Mouse (Mus musculus) left cerebral cortex, adult 11 months (tissue): ENCODE measurements at regions not wholly inside any gene's neighbourhood (a gene's known extent, or its start where the extent isn't known, plus 50 kb on each side); places are given as distances from the start of the nearest gene placed in this dataset.

Source experiments
- DNase-seq: peaks from one replicate; pipeline ENCODE4 v3.0.0; 2022; ENCODE audit warnings: low spot score

DNA sequence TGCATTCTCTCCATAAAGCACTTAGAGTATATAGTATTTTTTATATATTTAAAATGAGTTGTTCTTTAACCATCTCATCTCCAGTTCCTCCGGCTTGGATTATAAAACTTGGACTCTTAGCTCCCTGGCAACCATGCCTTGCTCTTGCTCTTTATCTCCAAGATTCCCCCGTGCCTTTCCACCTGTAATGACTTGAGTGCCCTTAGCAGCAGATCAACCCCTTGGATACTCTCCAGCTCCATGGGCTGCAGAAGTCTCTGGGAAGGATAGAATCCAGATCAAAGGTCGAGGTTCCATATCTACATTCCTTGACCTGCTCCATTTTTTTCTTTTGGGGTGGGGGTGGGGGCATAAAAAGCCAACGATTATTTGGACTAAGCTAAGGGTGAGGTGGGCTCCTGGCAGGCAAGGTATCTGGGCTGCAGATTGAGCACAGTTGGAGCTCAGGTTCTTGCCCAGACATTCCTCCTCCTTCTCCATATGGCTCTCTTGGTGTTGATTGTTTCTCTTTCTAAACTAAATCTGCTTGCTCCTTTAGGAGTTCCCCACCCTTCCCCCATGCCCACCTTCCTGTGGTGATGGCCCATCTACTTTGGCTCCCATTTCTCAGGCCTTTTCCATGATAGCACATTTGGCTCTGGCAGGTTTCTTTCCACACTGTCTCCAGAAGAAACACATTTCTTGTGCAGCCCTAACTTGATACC, 460.9 kb downstream of the Epha4 start:
- DNase-seq = no peak

- no peak for DNase-seq
These were observed 452.4 kb downstream of the Epha4 start for GRCm38 (mm10) chr1:77062468-77062867.

- DNase-seq = no peak
These were observed 441.8 kb downstream of the Epha4 start for GRCm38 (mm10) chr1:77073071-77073470.

GRCm38 (mm10) chr1:77074926-77075885, 439.7 kb downstream of the Epha4 start:
- peak; percentile 17 for DNase-seq

DNA sequence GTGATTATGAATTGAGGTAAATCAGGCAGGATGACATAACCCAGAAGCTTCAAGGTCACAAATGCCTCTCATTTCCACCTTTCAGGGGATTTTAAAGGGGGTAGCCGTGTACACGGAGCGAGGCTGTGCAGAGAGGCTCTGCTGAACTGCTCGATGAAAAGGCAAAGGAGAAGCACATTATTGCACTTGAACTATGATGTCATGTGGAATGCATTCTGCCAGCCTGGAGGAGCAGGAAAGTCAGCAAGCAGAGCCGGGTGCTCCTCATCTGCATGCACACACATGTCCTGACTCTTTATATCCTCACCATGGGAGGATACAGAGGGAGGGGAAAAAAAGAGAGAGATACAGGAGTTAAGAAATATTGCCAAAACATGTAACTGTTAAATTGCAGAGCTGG, 434.1 kb downstream of the Epha4 start:
- DNase-seq = no peak

DNA sequence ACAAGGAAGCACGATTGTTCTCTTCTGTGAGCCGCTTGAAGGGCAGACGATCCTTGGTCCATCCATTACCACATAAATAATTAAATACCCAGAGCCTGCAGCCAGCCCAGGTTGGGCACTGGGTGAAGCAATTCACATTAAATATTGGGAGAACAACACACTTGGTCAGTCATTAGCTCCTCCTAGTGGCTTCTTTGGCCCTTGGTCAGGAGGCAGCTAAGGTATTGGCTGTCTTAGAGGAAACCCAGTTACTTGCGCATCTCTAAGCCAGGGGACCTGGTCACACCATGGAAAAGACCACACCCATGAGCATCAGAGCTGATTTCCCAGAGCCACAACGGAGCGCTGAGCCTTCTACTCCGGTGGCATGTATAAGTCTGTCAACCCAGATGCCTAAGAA, 433.2 kb downstream of the Epha4 start:
- no peak for DNase-seq

DNA sequence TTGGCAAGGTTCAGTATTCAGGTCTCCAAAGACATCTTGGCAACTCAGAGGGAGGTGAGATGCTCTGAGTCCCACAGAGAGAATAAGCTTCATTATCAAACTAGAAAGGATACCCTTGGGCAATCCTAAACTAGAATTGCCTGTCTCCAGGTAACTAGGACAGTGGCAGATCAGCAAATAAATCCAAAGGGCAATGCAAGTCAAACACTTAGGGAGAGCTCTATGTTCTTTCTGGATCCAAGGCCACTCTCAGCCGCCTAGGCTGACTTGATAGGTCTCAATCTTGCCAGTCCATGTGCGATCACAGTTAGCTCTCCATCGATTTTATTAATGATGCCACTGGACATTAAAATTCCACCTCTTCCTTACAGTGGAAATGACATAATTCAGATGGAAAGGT, 432.5 kb downstream of the Epha4 start:
- no peak for DNase-seq

- no peak for DNase-seq
These were observed 421.3 kb downstream of the Epha4 start for GRCm38 (mm10) chr1:77093551-77093950.

- no peak for DNase-seq
These were observed 413.1 kb downstream of the Epha4 start for GRCm38 (mm10) chr1:77101726-77102272.

DNA sequence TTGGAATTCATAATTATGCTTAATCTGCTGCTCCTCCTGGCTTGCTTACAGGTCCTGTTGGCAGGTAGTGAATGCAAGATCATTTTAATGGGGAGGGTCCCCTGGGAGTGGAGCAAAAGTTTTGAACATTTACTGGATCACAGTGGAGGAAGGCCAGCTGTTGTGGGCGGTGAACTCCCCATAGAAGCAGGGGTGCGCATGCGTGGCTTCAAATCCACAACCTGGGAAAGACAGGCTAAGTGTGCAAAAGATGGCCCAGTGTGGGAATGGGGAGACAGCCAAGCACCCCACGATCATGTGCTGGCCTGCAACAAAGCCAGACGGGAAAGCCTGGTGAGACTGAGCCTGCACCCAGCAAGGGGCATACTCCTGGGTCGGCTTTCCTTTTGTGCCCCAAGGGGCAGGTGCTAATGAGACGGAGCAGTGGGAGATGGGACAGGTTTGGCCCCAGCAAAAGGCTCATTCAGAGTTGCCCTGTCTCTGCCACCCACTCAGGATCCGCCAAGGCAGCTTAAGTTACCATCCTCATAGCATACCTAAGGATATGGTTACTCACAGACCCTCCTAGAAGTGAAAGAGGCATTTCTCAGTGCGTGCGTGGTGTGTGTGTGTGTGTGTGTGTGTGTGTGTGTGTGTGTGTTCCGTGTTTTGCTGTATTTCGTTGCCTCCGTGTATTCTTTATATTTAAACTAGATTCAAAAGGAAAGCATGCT, 412.3 kb downstream of the Epha4 start:
- no peak for DNase-seq

GRCm38 (mm10) chr1:77109861-77110785, 404.8 kb downstream of the Epha4 start:
- DNase-seq = peak; percentile 13

DNA sequence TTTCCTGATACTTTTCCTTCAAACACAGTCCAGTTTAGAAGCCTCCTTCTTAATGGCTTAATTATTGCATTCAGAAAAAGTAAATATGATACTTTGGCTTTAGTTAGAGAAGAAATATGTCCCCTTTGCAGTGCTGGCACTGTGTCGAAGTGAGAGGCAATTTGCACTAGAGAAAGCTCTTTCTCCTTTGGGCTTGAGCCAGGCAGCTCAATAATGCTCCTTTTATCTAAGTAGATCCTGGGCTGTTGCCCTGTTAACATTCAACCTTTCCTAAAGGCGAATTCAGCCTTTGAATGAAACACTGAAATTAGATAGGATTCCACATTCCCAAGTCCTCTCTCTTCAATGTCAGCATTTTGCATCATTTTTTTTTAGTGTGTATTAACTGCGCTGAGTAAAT, 386.5 kb downstream of the Epha4 start:
- DNase-seq = no peak

DNA sequence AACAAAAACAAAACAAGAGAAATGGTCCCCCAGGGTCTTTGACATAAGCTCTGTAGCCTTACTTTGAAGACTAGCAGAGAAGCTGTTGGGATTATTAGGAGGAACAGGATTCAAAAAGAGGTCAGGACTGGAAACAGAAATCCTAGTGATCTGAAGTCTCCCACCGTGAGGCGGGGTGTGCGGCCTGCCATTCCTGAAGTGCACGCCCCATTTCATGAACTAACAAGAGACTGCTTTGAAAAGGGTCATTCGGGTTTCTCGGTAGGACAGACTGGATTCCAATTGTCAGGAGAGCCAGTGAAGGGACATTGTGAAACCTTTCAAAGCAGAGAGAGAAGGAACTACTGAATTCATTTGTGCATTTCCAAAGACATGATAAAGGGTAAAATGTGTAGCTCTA, 377.2 kb downstream of the Epha4 start:
- no peak for DNase-seq

DNA sequence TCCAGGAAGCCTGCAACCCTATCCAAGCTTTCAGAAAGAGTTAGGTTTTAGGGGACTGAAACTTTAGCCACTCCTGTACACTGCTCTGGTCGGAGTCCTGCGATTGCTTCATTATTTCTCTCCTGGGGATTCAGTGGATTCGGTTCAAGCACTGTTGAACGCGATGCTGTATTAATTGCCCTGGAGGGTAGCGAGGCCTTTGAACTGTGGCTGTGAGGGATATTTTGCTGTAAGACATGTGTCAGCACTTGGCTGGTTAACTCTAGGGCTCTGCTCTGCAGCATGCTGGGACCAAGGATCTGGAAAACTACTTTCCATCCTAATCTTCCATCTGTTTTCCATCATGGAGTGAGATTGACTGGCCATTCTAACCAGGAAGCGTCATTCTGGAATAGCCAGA, 374.0 kb downstream of the Epha4 start:
- DNase-seq = no peak

DNA sequence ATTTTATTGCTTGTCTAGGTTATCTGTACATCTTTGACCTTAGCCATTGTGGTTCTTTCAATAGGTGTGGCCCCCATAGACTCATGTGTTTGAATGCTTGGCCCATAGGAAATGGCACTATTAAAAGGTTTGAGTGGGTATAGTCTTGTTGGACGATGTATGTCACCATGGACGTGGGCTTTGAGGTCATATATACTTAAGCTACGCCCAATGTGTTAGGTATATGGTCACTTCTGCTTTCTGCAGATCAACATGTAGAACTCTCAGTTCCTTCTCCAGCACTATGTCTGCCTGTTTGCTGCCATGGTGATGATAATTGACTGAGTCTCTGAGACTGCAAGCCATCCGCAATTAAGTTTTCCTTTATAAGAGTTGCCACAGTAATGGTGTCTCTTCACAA, 366.8 kb downstream of the Epha4 start:
- DNase-seq = no peak

DNA sequence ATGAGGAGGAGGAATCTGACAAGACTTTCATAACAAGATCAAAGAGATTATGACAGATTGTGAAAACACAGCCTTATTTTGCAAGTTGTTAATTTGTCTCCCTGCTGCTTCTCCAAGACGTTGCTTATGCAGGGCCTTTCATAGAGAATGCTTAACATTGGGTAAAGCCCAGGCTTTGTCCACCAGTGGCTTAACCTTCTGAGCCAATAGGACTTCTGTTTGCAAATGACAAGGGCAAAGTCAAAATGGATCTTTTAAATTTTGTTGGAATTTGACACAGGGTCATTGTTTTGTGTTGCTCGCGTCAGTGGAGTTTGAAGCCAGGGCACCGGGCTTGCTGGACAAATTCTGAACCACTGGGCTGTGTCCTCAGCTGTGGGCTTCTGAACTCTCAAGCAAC, 346.6 kb downstream of the Epha4 start:
- no peak for DNase-seq

GRCm38 (mm10) chr1:77172463-77172862, 342.4 kb downstream of the Epha4 start:
- DNase-seq = no peak

GRCm38 (mm10) chr1:77174801-77175200, 340.1 kb downstream of the Epha4 start:
- no peak for DNase-seq

- no peak for DNase-seq
These were observed 339.7 kb downstream of the Epha4 start for GRCm38 (mm10) chr1:77175214-77175613.

DNA sequence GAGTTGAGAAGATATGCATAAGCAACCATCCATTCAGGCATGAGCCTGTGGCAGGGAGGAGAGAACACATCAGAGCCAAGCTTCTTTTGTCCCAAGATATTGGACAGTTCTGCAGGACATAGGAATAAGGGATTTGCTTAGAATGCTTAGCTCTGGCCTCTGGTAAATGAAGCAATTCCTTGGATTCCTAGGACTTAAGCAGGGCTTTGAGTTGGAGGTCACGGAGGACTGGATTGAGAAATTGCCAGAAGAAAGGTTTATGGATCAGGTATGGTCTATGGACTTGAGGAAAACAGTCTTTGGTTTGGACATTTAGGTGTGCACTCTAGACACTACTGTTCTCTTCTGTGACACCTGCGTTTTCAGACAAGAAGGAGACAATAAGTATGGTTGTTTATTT, 338.4 kb downstream of the Epha4 start:
- no peak for DNase-seq

- no peak for DNase-seq
These were observed 330.9 kb downstream of the Epha4 start for GRCm38 (mm10) chr1:77183965-77184364.
